Mouse (Mus musculus) embryonic facial prominence, embryonic 13.5 days (tissue): Measurements from ENCODE around the gene Lrrn2. TPM values are rescaled to one million over a fixed set of nuclear protein-coding genes. Genes with fewer than 3 reads are reported as not detected.
"Not testable (repeated sequence)": the region's sequence is repeated elsewhere in the genome, so short reads cannot be mapped to it uniquely, and the experiment has no call there.

Experiments used
- ATAC-seq: fragments of 200-750 bp; cut with Nextera tagmentation; 2 replicates; pipeline ENCODE4 v1.8.0; 2017; ENCODE audit warnings: low read depth; ENCODE audit not compliant: insufficient number of reproducible peaks, insufficient read depth, low FRiP score, low TSS enrichment
- H3K27ac ChIP-seq: fragments of 300-500 bp; sonication (generic); 2 replicates; pipeline ENCODE4 v1.5.1; 2015; ENCODE audit warnings: moderate library complexity, mild to moderate bottlenecking, inconsistent platforms
- H3K27me3 ChIP-seq: fragments of 300-500 bp; sonication (generic); 2 replicates; pipeline ENCODE4 v1.6.1; 2015; ENCODE audit warnings: mild to moderate bottlenecking, inconsistent platforms
- H3K36me3 ChIP-seq: fragments of 300-500 bp; sonication (generic); 2 replicates; pipeline ENCODE4 v1.6.1; 2015; ENCODE audit warnings: mild to moderate bottlenecking, inconsistent platforms
- H3K4me1 ChIP-seq: fragments of 300-500 bp; sonication (generic); 2 replicates; pipeline ENCODE4 v1.6.1; 2015; ENCODE audit warnings: inconsistent platforms
- H3K4me2 ChIP-seq: fragments of 300-500 bp; sonication (generic); 2 replicates; pipeline ENCODE4 v1.6.1; 2015; ENCODE audit warnings: moderate library complexity, mild to moderate bottlenecking, inconsistent platforms
- H3K4me3 ChIP-seq: fragments of 300-500 bp; sonication (generic); 2 replicates; pipeline ENCODE4 v1.5.1; 2015; ENCODE audit warnings: mild to moderate bottlenecking, inconsistent platforms
- H3K9ac ChIP-seq: fragments of 300-500 bp; sonication (generic); 2 replicates; pipeline ENCODE4 v1.6.1; 2015; ENCODE audit warnings: mild to moderate bottlenecking, inconsistent platforms
- H3K9me3 ChIP-seq: fragments of 300-500 bp; sonication (generic); 2 replicates; pipeline ENCODE4 v1.6.1; 2016; ENCODE audit warnings: inconsistent platforms
- WGBS: fragments of 180-500 bp; shearing (Covaris S2); methylation state at CpG from one replicate; pipeline ENCODE4 v1.1.7; 2015; ENCODE audit warnings: mixed read lengths; 5-methylcytosine and 5-hydroxymethylcytosine counted together
- microRNA-seq: library from miRNA; unstranded; fragments of <30 nt; microRNA quantifications from one replicate; pipeline ENCODE4, GENCODE M21; 2016
- polyA plus RNA-seq: library from polyadenylated mRNA; unstranded; fragments of >200 nt; fragmentation: Nextera tagmentation; extraction: Ambion mirVana; gene quantifications from 2 replicates; pipeline ENCODE4 v1.2.1, GENCODE M21; 2015

The Lrrn2 gene
- polyA plus RNA-seq, 1 experiment from 2014 or later = 4.4 TPM

DNA sequence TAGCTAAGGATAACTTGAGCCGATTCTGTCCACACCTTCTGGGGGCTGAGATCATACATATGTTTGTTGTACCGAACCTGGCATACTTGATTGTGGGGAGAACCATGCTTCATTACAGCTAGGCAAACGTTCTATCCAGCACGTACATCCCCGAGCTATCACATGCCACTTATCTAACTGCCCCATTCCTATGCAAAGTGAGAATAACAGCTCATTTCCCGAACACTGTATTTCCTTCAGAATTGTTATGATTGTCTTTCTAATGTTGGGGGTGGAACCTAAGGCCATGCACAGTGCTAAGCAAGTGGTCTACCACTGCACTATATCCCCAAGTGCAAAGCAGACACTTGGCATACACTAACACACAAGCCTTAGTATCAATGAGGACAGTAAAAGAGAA lies 101.2 kb downstream of the Lrrn2 start:
- 93% methylated on average over 6 of the region's 6 CpGs for WGBS
- no peak for ATAC-seq
- peaks cover 64% of the 10 kb centered on the region for H3K36me3 ChIP-seq

GRCm38 (mm10) chr1:132982728-132983127 lies 102.7 kb downstream of the Lrrn2 start:
- Histone ChIP-seq H3K9me3 (no peaks in the 10 kb centered on the region), H3K4me3 (no peak overlapping the region), H3K9ac (no peak overlapping the region), H3K27ac (no peak overlapping the region), H3K4me2 (no peak overlapping the region), H3K27me3 (no peaks in the 10 kb centered on the region), H3K36me3 (peaks cover 71% of the 10 kb centered on the region), H3K4me1 (no peaks in the 10 kb centered on the region; the same call in 1 of the 2 replicates)
- WGBS = 61% methylated on average over 7 of the region's 7 CpGs
- no peak for ATAC-seq

More for the DNA sequence above, 101.2 kb downstream of the Lrrn2 start:
- H3K9ac ChIP-seq = no peak overlapping the region
- H3K9me3 ChIP-seq = no peaks in the 10 kb centered on the region
- H3K4me2 ChIP-seq = no peak overlapping the region
- H3K27ac ChIP-seq = no peak overlapping the region
- H3K4me1 ChIP-seq = no peaks in the 10 kb centered on the region; the same call in 1 of the 2 replicates
- no peaks in the 10 kb centered on the region for H3K27me3 ChIP-seq
- H3K4me3 ChIP-seq = no peak overlapping the region

- peaks cover 80% of the 10 kb centered on the region for H3K36me3 ChIP-seq
- H3K9me3 ChIP-seq, H3K4me1 ChIP-seq, H3K9ac ChIP-seq, H3K27me3 ChIP-seq, ATAC-seq, H3K4me3 ChIP-seq, H3K27ac ChIP-seq, H3K4me2 ChIP-seq: not testable (repeated sequence)
- 71% methylated on average over 12 of the region's 12 CpGs for WGBS
Measured at GRCm38 (mm10) chr1:132988556-132989459, 108.7 kb downstream of the Lrrn2 start.

Small RNA genes lying within 50 kb of the gene (microRNA-seq; reads per million reads assigned to microRNA genes)
- gene Gm44300 = not detected

Other genes starting within 250 kb of the Lrrn2 start
- 1.7 and 2.9 TPM in 2 replicates for gene Nfasc, start 138.5 kb upstream of the Lrrn2 start, polyA plus RNA-seq
- gene Mdm4, start 150.3 kb downstream of the Lrrn2 start, polyA plus RNA-seq = 41.9 and 46.5 TPM in 2 replicates
- gene Pik3c2b, start 165.4 kb downstream of the Lrrn2 start, polyA plus RNA-seq = 7.4 and 7.9 TPM in 2 replicates